Mouse (Mus musculus): ENCODE data around the gene Ccdc6. TPM values are rescaled to one million over a fixed set of nuclear protein-coding genes. Genes with fewer than 3 reads are reported as not detected.

Ccdc6 gene
- polyA plus RNA-seq, 1 experiment = 73.0 TPM

GRCm38 (mm10) chr10:70109974-70110373 lies 13.1 kb downstream of the Ccdc6 start:
- Histone ChIP-seq H3K36me3 (ENCODE audit: control insufficient read depth, insufficient read depth, low read length) (no peaks in the 10 kb centered on the region), H3K27me3 (ENCODE audit: control insufficient read depth, insufficient read depth, low read length) (no peaks in the 10 kb centered on the region), H3K4me3 (ENCODE audit: control insufficient read depth, low read depth, low read length) (peak overlapping the region; percentile 85), H3K27ac (ENCODE audit: control insufficient read depth, insufficient read depth, low read depth, low read length) (peak overlapping the region; percentile 30), H3K4me1 (ENCODE audit: control insufficient read depth, insufficient read depth, low read length) (no peaks in the 10 kb centered on the region; the same call in 1 of the 2 replicates)
- TF ChIP-seq POLR2A (IDR thresholded peaks at IDR 0.05; ENCODE audit: control insufficient read depth, low read depth, low read length) = no peak

- H3K27ac ChIP-seq (ENCODE audit: control insufficient read depth, insufficient read depth, low read depth, low read length) = 0 out of 2 replicates have a peak overlapping the region, but pooled peaks have one; percentile 10
- peak overlapping the region; percentile 85 for H3K4me3 ChIP-seq (ENCODE audit: control insufficient read depth, low read depth, low read length)
- no peaks in the 10 kb centered on the region; the same call in 1 of the 2 replicates for H3K4me1 ChIP-seq (ENCODE audit: control insufficient read depth, insufficient read depth, low read length)
- TF ChIP-seq CTCF (IDR thresholded peaks at IDR 0.05; ENCODE audit: control insufficient read depth, insufficient read depth, insufficient replicate concordance, low read depth, low read length) = no peak
- no peak for TF ChIP-seq POLR2A (IDR thresholded peaks at IDR 0.05; ENCODE audit: control insufficient read depth, low read depth, low read length)
- no peaks in the 10 kb centered on the region for H3K36me3 ChIP-seq (ENCODE audit: control insufficient read depth, insufficient read depth, low read length)
- H3K27me3 ChIP-seq (ENCODE audit: control insufficient read depth, insufficient read depth, low read length) = no peaks in the 10 kb centered on the region
These were observed 13.9 kb downstream of the Ccdc6 start for GRCm38 (mm10) chr10:70110815-70111214.

GRCm38 (mm10) chr10:70111643-70112042 lies 14.7 kb downstream of the Ccdc6 start:
- no peaks in the 10 kb centered on the region; the same call in 1 of the 2 replicates for H3K4me1 ChIP-seq (ENCODE audit: control insufficient read depth, insufficient read depth, low read length)
- peak; percentile 55; the same call in 1 of the 2 replicates for TF ChIP-seq POLR2A (IDR thresholded peaks at IDR 0.05; ENCODE audit: control insufficient read depth, low read depth, low read length)
- TF ChIP-seq CTCF (IDR thresholded peaks at IDR 0.05; ENCODE audit: control insufficient read depth, insufficient read depth, insufficient replicate concordance, low read depth, low read length) = no peak
- no peaks in the 10 kb centered on the region for H3K27me3 ChIP-seq (ENCODE audit: control insufficient read depth, insufficient read depth, low read length)
- peak overlapping the region; percentile 85 for H3K4me3 ChIP-seq (ENCODE audit: control insufficient read depth, low read depth, low read length)
- H3K36me3 ChIP-seq (ENCODE audit: control insufficient read depth, insufficient read depth, low read length) = no peaks in the 10 kb centered on the region
- no peak overlapping the region for H3K27ac ChIP-seq (ENCODE audit: control insufficient read depth, insufficient read depth, low read depth, low read length)

GRCm38 (mm10) chr10:70114048-70114635 lies 17.2 kb downstream of the Ccdc6 start:
- peak overlapping the region; percentile 85 for H3K4me3 ChIP-seq (ENCODE audit: control insufficient read depth, low read depth, low read length)

GRCm38 (mm10) chr10:70116454-70116853 lies 19.5 kb downstream of the Ccdc6 start:
- H3K36me3 ChIP-seq (ENCODE audit: control insufficient read depth, insufficient read depth, low read length) = no peaks in the 10 kb centered on the region
- H3K27me3 ChIP-seq (ENCODE audit: control insufficient read depth, insufficient read depth, low read length) = no peaks in the 10 kb centered on the region
- TF ChIP-seq POLR2A (IDR thresholded peaks at IDR 0.05; ENCODE audit: control insufficient read depth, low read depth, low read length) = no peak
- TF ChIP-seq CTCF (IDR thresholded peaks at IDR 0.05; ENCODE audit: control insufficient read depth, insufficient read depth, insufficient replicate concordance, low read depth, low read length) = no peak
- H3K27ac ChIP-seq (ENCODE audit: control insufficient read depth, insufficient read depth, low read depth, low read length) = no peak overlapping the region
- no peaks in the 10 kb centered on the region for H3K4me1 ChIP-seq (ENCODE audit: control insufficient read depth, insufficient read depth, low read length)
- no peak overlapping the region for H3K4me3 ChIP-seq (ENCODE audit: control insufficient read depth, low read depth, low read length)

More at GRCm38 (mm10) chr10:70114048-70114635, 17.2 kb downstream of the Ccdc6 start:
- H3K27me3 ChIP-seq (ENCODE audit: control insufficient read depth, insufficient read depth, low read length) = no peaks in the 10 kb centered on the region
- TF ChIP-seq CTCF (IDR thresholded peaks at IDR 0.05; ENCODE audit: control insufficient read depth, insufficient read depth, insufficient replicate concordance, low read depth, low read length) = no peak
- TF ChIP-seq POLR2A (IDR thresholded peaks at IDR 0.05; ENCODE audit: control insufficient read depth, low read depth, low read length) = no peak
- no peaks in the 10 kb centered on the region for H3K36me3 ChIP-seq (ENCODE audit: control insufficient read depth, insufficient read depth, low read length)
- no peak overlapping the region for H3K27ac ChIP-seq (ENCODE audit: control insufficient read depth, insufficient read depth, low read depth, low read length)
- H3K4me1 ChIP-seq (ENCODE audit: control insufficient read depth, insufficient read depth, low read length) = no peaks in the 10 kb centered on the region; the same call in 1 of the 2 replicates

- Histone ChIP-seq H3K27ac (ENCODE audit: control insufficient read depth, insufficient read depth, low read depth, low read length) (no peak overlapping the region), H3K36me3 (ENCODE audit: control insufficient read depth, insufficient read depth, low read length) (no peaks in the 10 kb centered on the region), H3K27me3 (ENCODE audit: control insufficient read depth, insufficient read depth, low read length) (no peaks in the 10 kb centered on the region), H3K4me1 (ENCODE audit: control insufficient read depth, insufficient read depth, low read length) (no peaks in the 10 kb centered on the region), H3K4me3 (ENCODE audit: control insufficient read depth, low read depth, low read length) (no peak overlapping the region)
- no peak for TF ChIP-seq CTCF (IDR thresholded peaks at IDR 0.05; ENCODE audit: control insufficient read depth, insufficient read depth, insufficient replicate concordance, low read depth, low read length)
- TF ChIP-seq POLR2A (IDR thresholded peaks at IDR 0.05; ENCODE audit: control insufficient read depth, low read depth, low read length) = no peak
These were observed 22.5 kb downstream of the Ccdc6 start for GRCm38 (mm10) chr10:70119451-70119850.

- no peak overlapping the region for H3K4me3 ChIP-seq (ENCODE audit: control insufficient read depth, low read depth, low read length)
- no peak overlapping the region for H3K27ac ChIP-seq (ENCODE audit: control insufficient read depth, insufficient read depth, low read depth, low read length)
- no peaks in the 10 kb centered on the region for H3K27me3 ChIP-seq (ENCODE audit: control insufficient read depth, insufficient read depth, low read length)
These were observed 23.0 kb downstream of the Ccdc6 start for GRCm38 (mm10) chr10:70119851-70120370.

More at GRCm38 (mm10) chr10:70119851-70120370, 23.0 kb downstream of the Ccdc6 start:
- H3K36me3 ChIP-seq (ENCODE audit: control insufficient read depth, insufficient read depth, low read length) = no peaks in the 10 kb centered on the region
- no peaks in the 10 kb centered on the region for H3K4me1 ChIP-seq (ENCODE audit: control insufficient read depth, insufficient read depth, low read length)
- TF ChIP-seq POLR2A (IDR thresholded peaks at IDR 0.05; ENCODE audit: control insufficient read depth, low read depth, low read length) = no peak
- no peak for TF ChIP-seq CTCF (IDR thresholded peaks at IDR 0.05; ENCODE audit: control insufficient read depth, insufficient read depth, insufficient replicate concordance, low read depth, low read length)
